Mouse (Mus musculus) thymus, postnatal 10 days (tissue): ENCODE measurements around the gene AU022252.

Experiments
- DNase-seq, 2 experiments: peaks; one replicate each; pipeline ENCODE4 v3.0.0; 2021; ENCODE audit warnings: low spot score in 2 of 2

The AU022252 gene

GRCm38 (mm10) chr4:119189392-119189791, 43.1 kb downstream of the AU022252 start:
- no peak for DNase-seq

- no peak for DNase-seq
Measured at GRCm38 (mm10) chr4:119188060-119188785, 44.3 kb downstream of the AU022252 start.

DNA sequence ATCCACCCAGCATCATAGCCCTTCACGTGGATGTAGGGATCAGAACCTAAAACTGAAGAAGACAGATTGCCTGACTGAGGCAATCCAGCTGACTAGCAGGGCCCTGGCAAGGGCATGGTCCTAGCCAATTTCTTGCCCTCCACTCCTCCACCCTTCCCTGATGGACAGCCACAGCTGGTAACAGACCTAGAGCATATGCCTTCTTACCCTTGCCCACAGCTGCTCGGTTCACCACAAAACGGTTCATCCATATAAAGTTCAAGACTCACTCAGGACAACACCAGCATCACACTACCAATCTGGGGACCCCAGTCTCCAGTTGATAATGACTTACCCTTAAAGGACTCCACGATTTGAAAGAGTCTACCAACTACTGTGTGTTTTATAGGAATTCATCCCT, 46.7 kb downstream of the AU022252 start:
- no peak for DNase-seq

GRCm38 (mm10) chr4:119183525-119183924, 49.0 kb downstream of the AU022252 start:
- no peak for DNase-seq

- DNase-seq, result no peak
Measured at GRCm38 (mm10) chr4:119181456-119181855, 51.1 kb downstream of the AU022252 start.

DNA sequence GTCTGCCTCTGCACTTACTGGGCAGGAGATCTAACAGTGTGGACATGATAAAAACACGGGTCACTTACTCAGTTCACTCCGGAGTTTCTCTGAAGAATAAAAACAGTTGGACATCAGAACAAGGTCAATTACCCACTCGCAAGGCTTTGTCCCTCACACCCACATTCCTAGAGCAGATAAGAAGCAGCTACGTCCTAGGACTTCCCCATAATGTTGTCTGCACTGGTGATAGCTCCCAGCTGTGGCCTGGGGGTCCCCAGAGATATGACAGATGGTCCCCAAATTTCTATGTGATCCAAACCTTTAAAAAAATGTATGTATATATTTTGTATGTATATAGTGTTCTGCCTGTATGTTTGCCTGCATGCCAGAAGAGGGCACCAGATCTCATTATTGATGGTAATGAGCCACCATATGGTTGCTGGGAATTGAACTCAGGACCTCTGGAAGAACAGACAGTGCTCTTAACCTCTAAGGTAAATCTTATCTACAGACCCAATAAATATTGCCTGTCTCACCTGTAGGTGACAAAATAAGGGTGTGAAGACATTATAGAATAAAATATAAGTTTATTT, 52.3 kb downstream of the AU022252 start:
- DNase-seq, result no peak

DNA sequence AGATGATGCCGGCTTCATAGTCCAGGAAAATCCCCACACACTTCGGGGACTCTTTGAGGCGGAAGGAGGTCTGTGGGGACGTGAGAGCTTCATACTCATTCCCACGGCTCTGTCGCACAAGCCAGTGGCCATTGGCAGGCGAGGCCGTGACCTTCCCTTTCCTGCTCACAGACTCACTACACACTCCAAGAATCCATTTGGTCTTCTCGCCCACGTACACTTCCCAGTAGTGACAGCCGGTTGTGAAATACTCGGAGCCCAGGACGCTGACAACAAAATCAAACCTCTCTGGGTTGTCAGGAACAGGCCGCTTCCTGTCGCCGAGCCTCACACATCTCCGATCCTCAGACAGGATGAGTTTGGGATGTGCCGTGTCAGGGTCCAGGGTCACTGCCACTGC, 54.2 kb downstream of the AU022252 start:
- no peak for DNase-seq

DNA sequence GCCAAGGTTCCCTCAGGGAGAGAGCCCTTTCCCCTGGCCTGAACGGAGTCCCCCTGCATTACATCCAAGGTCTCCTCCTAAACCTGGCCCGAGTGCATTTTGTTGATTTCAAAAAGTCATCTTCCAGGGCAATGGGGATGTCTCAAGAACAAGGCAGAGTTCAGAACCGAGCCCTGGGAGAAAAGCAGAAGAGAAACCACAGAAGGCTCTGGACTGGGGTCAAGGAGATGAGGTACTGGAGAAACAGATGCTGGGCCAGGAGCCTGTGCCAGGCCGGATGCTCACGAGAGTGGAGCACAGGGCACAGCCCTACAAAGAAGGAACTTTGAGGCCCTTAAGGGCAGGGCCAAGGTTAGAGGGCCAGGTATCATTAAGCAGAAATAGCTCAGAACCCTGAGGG, 54.8 kb downstream of the AU022252 start:
- no peak for DNase-seq

GRCm38 (mm10) chr4:119173851-119174453, 58.6 kb downstream of the AU022252 start, which contains the start of gene Zfp691:
Gene Zfp691, minus strand, starts transcription at chr4:119174195.
- peak; percentile 92 to 94 for DNase-seq

GRCm38 (mm10) chr4:119172919-119173650, 59.4 kb downstream of the AU022252 start:
- DNase-seq, result peak in 1 of 2 experiments; percentile 18

DNA sequence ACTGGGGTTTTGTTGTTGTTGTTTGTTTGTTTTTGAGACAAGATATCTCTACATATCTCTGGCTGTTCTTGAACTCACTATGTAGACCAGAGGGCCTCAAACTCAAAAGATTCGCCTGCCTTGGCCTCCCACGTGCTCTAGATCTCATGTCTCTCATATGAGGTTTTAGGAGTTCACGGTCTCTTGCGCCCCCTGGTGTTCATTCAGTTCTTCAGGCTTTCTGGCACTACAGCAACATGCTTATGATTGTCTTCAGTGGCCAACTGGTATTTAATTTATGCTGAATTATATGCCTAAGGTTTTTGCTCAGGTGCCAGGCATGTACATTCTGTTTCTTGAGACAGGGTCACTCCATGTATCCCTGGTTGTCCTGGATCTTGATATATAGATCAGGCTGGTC, 64.8 kb downstream of the AU022252 start:
- peak; percentile 63 to 82 for DNase-seq

DNA sequence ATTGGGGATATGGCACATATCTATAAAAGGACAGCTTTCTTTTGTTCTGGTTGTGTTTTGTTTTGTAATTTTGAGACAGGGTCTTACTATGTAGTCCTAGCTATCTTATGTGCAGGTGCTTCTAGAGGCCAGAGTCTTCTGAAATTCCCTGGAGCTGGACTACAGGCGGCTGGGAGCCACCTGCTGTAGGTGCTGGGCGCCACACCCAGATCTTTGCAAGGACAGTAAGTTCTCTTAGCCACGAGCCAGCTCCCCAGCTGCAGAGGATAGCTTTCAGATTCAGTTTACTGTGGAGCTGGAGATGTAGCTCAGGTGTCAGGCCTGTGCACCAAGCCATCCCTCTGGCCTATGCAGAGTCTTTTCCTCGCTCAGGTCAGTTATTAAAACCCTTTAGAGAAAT, 65.4 kb downstream of the AU022252 start:
- DNase-seq, result no peak

GRCm38 (mm10) chr4:119165916-119166315, 66.6 kb downstream of the AU022252 start:
- no peak for DNase-seq

DNA sequence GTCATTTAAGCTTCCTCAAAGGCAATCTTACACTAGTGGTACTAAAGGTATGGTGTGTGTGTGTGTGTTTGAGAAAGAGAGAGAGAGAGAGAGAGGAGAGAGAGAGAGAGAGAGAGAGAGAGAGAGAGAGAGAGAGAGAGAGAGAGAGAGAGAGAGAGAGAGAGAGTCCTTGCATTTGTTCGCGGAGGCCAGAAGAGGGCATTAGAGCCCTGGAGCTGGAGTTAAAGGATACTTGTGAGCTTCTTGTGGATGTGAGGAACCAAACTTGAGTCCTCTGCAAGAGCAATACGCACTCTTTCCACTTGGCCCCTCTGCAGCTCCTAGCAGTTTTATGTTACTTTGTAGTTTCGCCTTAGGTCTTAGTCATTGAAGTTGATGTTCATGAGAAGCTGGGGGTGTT, 69.5 kb downstream of the AU022252 start:
- DNase-seq, result no peak

DNA sequence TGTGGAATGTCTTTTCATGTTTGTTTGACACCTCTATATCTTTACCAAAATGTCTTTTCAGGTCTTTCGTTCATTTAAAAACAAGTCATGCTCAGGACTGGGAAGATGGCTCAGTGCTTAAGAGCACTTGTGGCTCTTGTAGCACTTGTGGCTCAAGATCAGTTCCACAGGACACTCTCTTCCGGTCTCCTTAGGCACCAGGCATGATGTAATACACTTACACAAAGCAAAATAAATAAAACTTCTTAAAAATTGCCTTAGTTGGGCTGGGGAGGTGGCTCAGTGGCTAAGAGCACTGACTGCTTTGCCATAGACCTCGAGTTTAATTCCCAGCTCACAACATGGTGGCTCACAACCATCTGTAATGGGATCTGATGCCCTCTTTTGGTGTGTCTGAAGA, 71.2 kb downstream of the AU022252 start:
- no peak for DNase-seq

DNA sequence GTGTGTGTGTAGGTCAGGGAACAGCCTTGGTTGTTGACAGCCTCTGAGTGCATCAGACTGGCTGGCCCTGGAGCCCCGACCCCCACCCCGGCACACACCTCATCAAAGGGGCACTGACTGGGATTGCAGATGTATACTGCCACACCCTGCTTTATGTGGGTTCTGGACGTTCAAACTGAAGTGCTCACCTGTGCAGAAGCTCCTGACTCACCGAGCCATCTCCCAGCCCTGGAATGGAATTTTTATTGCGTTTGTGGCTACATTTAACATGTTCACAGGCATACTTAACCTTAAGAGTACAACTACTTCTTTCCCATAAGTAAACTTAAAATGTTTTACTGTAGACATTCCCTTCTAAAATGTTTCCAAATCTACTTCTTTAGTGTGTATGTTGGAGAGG, 74.6 kb downstream of the AU022252 start:
- DNase-seq, result no peak

- DNase-seq, result peak; percentile 31 to 72
Measured at GRCm38 (mm10) chr4:119157186-119157585, 75.3 kb downstream of the AU022252 start.
